Mouse (Mus musculus) T-helper 2 cell (primary cell): ENCODE measurements around the gene Dars.

ENCODE experiments used
- in situ Hi-C: fragments of 300-600 bp; cut with MboI, MseI; formaldehyde crosslinking; loops from one replicate; pipeline ENCODE4 v1.15.1; 2025; ENCODE audit warnings: high pct_unique_total_duplicates

Gene Dars

DNA sequence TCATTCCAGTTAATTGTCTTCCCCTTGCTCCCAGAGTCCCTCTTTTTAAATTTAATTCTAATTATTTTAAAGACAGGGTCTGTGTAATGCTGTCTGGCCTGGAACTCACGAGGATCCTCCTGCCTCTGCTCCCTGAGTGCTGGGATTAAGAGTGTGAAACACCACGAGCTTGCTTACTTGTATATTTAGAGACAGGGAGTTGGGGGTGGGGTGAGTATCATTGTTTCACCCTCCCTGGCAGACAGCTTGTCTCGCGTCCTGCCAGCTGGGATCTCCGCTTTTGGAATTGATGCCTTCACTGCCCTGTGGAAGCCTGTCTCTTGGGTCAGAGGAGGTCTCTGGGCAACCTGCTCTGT, 343 bp upstream of the Dars start:
- in situ Hi-C loops, result no loop called here

DNA sequence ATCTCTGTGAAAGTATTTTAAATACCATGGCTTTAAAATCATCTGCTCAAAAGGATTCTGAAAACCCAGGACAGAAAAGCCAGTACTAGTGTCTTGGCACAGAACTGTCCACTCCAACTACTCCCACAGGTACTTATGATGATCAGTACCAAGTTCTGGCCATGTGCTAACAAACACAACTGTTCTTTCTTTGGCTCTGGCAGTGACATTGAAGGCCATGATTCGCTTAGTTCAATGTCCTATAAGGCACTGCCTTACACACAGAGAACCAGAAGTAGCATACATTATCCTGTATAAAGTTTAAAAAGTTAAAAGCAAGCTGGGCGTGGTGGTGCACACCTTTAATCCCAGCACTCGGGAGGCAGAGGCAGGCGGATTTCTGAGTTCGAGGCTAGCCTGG, 6.0 kb downstream of the Dars start:
- in situ Hi-C loops, result no loop called here

DNA sequence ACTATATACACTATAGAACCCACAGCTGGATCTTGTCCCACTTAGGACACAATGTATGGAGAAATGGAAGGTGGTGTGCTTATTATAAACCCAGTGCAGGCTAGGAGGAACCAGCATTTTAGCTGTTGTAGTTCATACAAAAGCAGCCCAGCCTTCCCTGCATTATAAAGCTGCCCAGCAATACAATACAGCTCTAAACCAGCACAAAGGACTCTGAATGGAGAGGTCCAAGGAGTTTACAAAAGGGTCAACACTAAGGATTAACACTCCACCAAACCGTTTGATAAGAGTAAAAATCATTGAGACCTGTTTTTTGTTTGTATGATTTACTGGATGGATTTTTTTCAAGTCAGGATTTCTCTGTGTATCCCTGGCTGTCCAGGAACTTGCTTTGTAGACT, 10.3 kb downstream of the Dars start:
- in situ Hi-C loops, result no loop called here

DNA sequence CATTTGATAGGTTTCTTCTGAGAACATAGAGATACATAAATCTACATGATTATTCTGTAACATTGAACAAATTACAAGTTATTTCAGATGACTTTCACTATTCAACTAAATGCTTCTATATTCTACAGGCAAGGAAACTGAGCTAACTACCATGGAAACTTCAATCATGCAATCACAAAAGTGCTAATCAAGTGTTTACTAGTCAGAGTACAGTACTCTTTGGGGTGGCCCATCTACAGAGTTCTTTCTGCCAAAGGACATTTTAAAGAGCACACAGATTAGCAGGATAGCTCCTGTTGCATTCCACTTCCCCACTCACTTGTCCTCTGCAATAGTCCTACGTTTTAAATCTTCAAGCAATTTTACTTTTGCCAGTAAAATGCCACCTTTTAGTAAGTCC, 11.5 kb downstream of the Dars start:
- in situ Hi-C loops, result no loop called here

DNA sequence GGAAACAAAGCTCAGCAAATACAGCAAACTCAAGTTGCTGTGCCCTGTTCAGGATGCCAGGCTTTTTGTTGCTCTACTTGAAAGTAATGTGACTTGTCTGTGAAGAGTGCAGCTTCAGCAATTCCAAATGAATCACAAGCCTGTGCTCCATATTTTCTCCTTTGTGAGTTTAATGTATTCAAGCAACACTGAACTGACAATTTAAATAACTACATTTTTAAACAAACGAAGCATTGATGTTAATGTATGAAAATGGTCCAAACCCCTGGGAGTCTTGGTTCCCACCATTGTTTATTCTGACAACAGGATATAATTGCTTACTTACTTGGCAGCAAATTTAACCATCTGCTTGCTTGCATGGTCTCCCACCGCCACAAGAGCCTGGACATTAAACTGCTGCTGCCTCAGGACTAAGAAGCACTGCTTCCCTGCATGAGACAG, 12.1 kb downstream of the Dars start:
- in situ Hi-C loops, result no loop called here

DNA sequence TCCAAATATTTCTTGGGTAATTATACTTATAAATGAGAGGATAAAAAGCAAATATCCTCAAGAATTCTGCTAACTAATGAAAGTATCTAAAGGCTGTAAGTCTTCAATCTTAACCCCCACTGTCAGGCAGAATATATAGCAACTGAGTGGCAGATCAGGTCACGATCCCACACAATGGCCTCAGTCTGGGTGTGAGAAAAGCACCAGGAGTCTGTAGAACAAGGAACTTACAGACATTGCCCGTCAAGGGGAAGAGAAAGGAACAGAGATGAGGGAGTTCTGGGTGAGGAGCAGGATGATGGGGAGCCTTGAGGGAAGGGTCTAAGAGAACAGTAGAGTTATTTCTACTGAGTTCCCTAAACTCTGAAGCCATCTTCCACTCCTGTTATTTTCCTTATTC, 16.2 kb downstream of the Dars start:
- in situ Hi-C loops, result no loop called here

DNA sequence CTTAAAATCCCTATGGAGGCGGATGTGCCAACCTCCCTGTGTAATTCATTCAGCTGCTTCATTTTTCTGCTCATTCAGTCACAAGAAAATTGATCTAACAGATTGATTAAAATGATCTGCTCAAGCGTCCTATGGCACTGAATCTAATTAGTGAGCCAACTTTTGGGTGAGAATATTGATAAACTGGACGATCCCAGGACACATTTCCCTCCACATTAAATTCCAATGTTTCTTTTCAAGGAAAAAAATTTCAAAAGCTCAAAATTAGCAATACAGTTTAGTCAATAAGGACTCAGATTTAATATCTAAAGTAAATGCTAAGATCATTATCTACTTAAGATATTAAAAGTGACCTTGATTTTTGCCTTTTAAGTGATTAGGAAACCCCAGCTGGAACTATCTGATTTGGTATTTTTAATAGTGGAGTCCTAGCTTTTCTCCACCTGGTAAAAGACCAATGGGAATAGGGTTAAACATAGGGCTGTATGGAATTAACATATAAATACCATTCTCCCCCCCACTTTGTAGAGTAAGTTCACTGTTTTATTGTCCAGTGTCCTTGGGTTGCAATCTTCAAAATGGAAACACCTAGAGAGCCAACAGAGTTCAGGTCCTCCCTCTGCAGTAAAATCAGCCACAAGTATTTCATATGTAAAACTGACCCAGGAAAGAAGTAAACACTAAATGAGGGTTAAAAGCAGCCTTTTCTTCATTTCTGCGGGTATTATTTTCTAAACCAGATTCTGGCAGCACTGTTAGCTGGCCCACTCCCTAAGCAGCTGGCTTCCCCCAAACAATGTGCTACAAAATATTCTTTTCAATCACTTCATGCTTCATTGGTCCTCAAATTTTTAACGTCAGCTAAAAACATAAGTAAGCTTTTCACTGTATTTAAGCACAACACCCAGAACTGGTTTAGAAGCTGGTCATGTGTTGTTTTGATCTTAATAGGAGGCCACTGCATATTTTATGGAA, 16.9 kb downstream of the Dars start:
- in situ Hi-C loops, result no loop called here

DNA sequence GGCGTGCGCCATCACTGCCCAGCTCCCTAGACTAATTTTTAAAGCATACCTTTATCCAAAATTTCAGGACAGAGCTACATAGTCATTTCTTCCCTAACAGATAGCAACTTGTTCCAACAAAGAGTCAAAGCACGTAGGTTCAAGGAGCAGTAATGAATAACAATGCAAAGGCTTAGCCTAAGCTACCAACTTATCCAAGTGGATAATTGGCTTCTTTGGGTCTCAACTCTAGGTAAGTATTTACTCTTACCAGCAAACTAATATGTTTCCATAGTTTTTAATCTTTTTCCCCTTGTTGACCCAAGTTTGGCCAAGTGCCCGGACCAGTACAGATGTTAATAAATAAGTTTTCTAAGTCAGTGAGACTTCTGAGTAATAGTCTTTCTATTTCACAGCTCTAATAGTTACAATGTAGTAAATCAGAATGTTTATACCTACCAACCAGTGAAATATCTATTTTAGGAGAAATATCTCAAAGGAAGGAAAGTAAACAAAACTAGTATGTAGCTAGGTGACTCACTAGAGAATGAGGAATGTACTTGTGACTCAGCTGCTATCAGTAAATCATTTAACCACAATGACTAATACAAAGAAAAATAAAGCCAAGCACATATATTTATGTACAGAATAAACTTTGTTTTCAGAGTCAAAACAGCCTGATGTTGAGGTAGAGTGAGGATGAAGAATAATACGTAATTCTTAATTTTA, 18.3 kb downstream of the Dars start:
- in situ Hi-C loops, result no loop called here

DNA sequence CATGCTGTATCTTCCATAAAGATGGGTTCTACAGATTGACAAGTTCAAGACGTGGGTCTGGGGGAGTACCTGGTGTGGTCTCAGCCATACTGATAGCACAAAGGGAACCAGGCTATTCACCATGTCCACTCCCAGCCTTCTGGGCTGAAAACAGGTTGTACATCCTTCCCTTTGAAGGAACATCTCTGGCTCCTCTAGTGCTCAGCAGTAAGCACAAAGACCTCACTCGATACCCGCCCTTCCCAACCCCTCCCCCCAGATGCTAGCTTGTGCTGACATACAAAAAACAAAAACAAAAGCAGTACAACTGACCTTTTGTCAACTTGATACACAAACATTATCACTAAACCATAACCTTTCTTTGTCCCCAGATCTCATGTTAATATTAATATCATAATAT, 22.5 kb downstream of the Dars start:
- in situ Hi-C loops, result no loop called here

DNA sequence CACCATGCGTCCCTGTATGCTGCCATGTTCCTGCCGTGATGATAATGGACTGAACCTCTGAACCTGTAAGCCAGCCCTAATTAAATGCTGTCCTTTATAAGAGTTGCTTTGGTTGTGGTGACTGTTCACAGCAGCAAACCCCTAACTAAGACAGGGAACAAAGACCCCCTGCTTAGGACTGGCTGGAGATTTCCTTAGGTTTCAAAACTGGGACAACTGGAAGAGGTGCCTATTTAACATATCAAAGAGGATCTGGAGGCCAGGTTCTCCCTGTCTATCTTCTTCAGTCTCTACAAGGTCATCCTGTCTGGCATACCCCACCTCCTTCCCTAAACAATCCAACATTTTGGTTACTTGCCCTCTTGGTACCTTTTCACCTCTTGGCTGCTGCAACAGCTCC, 24.8 kb downstream of the Dars start:
- in situ Hi-C loops, result no loop called here

DNA sequence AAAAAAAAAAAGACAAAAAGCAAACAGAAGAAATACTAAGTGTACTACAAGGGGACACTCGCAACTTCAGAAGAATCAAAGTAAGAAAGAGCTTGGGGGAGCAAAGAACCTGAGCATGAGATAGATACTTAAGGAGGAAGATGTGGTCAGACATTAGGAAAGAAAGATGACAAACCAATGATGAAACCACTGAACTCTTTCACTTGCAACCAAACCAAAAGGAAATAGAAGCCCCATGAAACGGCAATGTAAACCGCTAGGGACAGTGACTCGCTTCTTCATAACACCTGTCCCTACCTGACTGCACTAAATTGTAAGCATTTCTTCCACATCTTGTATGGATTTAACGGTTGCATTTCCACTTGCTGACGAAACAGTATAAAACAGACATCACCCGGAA, 30.7 kb downstream of the Dars start:
- in situ Hi-C loops, result no loop called here

DNA sequence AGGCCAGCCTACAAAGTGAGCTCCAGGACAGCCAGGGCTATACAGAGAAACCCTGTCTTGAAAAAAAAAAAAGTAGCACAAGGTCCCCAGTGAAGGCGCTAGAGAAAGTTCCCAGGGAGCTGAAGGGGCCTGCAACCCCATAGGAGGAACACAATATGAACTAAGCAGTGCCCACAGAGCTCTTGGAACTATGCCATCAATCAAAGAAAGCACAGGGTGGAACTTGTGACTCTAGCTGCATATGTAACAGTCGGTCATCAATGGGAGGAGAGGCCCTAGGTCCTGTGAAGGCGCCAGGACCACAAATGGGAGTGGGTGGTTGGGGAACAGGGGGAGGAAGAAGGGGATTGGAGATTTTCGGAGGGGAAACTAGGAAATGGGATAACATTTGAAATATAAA, 40.3 kb downstream of the Dars start:
- in situ Hi-C loops, result loop anchor here (5.0 kb wide), 1 partner anchor 100 kb away; no protein-coding TSS in a partner anchor

DNA sequence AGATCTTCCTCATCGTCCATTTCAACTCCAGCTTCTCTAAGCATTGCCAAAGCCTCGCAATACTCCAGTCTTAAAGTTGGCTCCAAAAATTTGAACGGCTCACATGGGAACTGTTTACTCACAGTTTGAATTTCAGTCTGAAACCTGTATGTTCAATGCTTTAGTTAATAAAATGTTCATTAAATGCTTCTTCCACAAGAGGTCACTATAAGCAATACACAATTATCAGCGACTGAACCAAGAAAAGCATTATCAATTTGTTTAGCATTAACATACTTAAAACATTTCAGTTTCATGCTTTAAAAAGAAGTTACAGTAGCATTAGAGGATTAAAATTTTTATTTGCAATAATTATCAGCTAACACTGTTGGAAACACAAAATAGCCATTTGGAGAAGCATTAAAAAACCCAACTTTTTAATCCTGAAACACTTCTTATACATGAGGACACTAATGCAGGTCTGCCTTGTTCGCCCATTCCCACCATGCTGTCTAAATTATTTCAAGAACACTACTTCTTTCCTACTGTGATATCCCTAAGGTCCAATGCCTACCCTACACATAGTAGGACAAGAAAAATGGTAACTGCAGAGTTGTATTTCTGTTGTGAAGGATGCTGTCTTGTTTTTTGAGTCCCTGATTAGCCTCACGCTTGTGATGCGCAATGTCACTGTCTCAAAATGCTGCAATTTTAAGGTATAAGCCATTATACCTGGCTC, 44.9 kb downstream of the Dars start:
- in situ Hi-C loops, result loop anchor here (5.0 kb wide), 1 partner anchor 450 kb away; no protein-coding TSS in a partner anchor

DNA sequence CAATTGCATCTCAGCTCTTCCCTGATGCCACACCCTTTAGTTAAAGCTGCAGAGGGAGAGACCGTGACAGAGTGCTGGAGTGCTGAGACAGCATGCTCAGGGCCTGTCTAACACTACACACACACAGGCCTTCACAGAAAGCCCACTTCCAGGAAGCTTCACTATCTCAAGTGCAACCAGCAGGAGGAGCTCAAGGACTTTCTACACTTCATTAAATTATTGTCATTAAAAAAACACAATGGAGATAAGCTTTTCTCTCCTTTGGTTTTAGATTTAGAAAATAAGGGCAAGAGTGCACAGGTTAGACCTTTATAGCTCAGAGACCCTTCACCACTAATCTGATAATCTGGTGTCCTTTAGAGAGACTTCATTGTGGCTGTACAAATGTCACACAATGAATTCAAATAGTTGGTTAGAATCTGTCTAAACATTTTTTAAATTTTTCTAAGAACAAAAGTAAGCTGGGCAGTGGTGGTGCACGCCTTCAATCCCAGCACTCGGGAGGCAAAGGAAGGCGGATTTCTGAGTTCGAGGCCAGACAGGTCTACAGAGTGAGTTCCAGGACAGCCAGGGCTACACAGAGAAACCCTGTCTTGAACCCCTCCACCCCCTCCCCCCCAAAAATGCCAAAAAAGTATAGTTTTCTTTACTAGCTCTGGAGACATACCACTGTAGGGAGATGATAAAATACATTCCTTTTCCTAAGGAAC, 48.3 kb downstream of the Dars start:
- in situ Hi-C loops, result no loop called here

DNA sequence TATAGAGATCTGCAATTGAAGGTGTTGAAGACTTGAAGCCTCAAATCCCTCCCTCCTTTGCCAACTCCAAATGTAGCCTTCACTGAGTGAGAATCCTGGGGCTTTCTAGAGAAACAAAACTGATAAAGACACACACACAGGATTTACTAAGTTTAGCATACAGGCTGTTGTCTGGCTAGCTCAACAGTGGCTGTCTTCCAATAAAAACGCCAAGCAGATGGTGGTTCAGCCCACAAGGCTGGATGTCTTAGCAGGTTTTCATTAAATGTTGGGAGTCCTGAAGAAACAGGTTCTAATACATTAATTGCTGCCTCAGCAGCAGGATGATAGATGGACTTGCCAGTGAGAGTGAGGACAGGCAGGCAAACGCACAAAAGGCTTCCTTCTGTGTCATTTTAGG, 56.6 kb downstream of the Dars start:
- in situ Hi-C loops, result no loop called here

DNA sequence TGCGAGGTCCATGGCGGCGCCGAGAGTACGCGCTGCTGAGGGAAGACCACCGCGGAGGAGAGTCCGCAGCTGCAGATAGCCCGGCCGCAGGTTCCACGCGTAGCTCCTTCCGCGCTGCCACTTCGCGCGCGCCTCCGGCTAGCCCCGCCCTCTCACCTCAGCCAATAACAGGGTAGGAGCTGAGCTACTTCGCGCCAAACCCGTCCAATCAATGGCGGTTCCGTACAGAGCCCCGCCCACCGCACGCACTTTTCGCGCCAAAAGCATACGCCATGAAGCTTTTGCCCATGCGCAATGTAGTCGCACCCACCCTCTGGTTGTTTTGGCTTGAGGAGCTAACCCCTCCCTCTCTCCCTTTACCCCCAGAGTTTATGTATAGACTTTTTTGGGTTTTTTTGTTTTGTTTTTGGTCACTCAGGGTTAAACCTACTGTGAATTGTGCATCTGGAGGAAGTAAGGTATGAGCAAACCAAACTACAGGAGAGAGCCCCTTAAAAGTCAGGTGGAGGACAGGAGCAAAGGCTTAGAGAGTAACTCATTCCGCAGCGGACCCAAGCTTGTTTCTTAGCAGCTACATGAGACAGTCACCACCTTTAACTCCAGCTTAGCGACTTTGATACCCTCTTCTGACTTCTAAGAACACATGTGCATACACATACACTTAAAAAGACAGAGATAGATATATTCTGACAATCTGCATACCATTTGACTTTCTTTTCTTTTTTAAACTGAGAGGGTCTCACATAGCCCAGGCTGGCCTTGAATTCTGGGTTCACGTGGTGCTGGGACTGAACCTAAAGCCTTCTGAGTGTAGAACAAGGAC, 57.4 kb downstream of the Dars start, which contains the start of gene Mcm6:
TSS of gene Mcm6 (minus strand) at position 111 of the 823 bp plus-strand sequence.
- in situ Hi-C loops, result no loop called here

DNA sequence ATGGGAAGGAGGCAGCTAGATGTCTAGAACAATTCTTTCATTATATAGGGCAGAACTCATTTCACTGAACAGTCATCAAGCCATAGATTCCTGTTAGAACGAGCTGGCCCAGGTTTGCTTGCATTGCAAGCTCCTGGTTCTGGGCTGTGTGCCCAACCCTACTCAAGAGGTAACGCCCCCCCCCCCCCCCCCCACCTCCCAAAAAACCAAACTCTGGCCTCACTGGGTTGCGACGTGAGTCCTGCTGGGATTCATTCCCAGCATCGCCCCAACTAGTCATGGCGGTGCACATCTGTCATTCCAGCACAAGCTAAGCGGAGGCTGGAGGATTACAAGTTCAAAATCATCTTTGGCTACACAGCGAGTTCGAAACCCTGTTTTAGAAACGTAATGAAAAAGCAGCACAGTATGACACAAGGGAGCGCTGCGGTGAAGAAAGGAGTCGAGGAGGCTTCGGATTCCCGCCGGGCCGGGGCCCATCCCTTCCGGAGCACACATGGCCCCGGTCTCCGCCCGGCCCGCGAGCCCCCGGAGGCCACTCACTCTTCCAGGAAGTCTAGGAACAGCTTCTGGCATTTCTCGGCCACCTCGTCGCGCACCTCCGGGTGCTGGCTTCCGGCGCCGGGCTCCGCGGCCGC, 58.1 kb downstream of the Dars start:
- in situ Hi-C loops, result no loop called here

DNA sequence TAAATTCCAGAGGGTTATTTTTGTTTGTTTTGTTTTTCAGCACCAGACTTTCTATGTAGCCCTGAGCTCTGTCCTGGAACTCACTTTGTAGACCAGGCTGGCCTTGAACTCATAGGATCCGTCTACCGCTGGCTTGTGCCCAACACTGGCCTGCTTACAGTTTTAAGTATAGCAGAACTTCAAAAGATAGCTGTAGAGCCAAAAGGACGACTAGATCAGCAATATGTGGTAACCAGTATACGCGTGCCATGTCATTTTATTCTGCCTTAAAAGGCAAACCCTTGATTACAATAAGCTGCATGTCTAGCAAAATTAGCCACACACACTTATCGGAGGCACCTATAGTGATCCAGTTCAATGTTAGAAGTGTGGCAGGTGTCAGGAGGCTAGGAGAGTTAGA, 58.9 kb downstream of the Dars start:
- in situ Hi-C loops, result no loop called here

DNA sequence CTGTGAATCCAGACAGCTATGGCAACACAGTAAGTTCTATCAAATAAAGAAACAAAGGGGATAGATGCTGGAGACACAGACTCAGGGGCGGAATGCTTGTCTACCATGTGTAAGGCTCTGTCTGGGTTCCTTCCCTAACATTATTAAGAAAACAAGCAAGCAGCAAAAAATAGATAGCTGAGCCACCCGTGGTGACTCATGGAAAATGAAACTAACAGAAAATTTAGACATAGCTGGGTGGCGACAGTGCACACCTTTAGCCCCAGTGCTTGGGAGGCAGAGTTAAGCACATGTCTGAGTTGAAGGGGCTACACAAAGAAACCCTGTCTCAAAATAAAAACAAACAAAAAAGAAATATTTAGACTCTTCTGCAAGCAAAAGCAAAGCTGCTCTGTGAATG, 59.7 kb downstream of the Dars start:
- in situ Hi-C loops, result no loop called here

DNA sequence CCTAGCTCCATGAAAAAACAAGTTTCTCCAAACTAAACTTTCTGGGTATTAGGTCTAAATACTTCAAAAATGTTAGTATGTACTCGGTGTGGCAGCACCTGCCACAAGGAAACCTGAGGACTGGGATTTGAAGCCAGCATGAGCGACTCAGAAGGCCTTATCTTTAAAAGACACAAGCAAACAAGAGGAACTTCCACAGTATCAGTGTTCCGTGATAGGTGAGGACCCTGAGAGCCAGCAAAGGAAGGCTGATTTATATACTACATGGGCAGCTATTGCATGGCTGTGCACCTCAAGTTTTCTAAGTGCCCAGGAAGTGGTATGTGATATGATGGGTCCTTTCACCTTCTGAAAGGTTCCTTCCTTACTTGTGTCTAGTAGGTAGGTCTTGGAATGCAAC, 64.1 kb downstream of the Dars start:
- in situ Hi-C loops, result no loop called here
